Mouse (Mus musculus) thymus, adult 2 months (tissue): ENCODE results near the gene Gm11444.

Experiments used
- CTCF ChIP-seq: fragments of 200-500 bp; IDR thresholded peaks from 2 replicates; pipeline ENCODE4 v1.5.1; 2012; ENCODE audit warnings: mild to moderate bottlenecking, control low read depth, low read length, moderate library complexity, borderline replicate concordance; ENCODE audit not compliant: control insufficient read depth, poor library complexity, insufficient read depth; ENCODE audit errors: extremely low read depth
- POLR2A ChIP-seq: fragments of 200-500 bp; IDR thresholded peaks from 2 replicates; pipeline ENCODE4 v1.6.1; 2012; ENCODE audit warnings: mild to moderate bottlenecking, low read length, control low read depth, moderate library complexity; ENCODE audit not compliant: control insufficient read depth, poor library complexity, insufficient read depth; ENCODE audit errors: extremely low read depth

- TF ChIP-seq CTCF (no peak), POLR2A (no peak)
Observed at GRCm38 (mm10) chr11:85825031-85825430, 25.1 kb downstream of the Gm11444 start.
